Mouse (Mus musculus) cortical plate, adult 2 months (tissue): ENCODE results near the gene Mesp2. TPM values are rescaled to one million over a fixed set of nuclear protein-coding genes. Genes with fewer than 3 reads are reported as not detected.

Source experiments
- H3K27ac ChIP-seq: fragments of 200-500 bp; 2 replicates; pipeline ENCODE4 v1.5.1; 2012; ENCODE audit warnings: low read length, control low read depth, inconsistent platforms; ENCODE audit not compliant: insufficient read depth
- H3K4me1 ChIP-seq: fragments of 200-500 bp; 2 replicates; pipeline ENCODE4 v1.6.1; 2011; ENCODE audit warnings: low read length; ENCODE audit not compliant: control insufficient read depth, insufficient read depth
- H3K4me3 ChIP-seq: fragments of 200-500 bp; 2 replicates; pipeline ENCODE4 v1.5.1; 2011; ENCODE audit warnings: mild to moderate bottlenecking, low read length, control low read depth; ENCODE audit not compliant: insufficient read depth
- CTCF ChIP-seq: fragments of 200-500 bp; IDR thresholded peaks from 2 replicates; pipeline ENCODE4 v1.5.1; 2011; ENCODE audit warnings: mild to moderate bottlenecking, control low read depth, low read length; ENCODE audit not compliant: insufficient read depth; ENCODE audit errors: extremely low read depth
- POLR2A ChIP-seq: fragments of 200-500 bp; IDR thresholded peaks from 2 replicates; pipeline ENCODE4 v1.6.1; 2011; ENCODE audit warnings: mild to moderate bottlenecking, low read length, control low read depth; ENCODE audit not compliant: insufficient read depth; ENCODE audit errors: extremely low read depth
- polyA plus RNA-seq: library from polyadenylated mRNA; depleted of rRNA; stranded (reverse); fragments of >200 nt; gene quantifications from 2 replicates; pipeline ENCODE4 v1.2.3, GENCODE M21; 2012

The Mesp2 gene
- polyA plus RNA-seq, 1 experiment = 0.98 TPM

- H3K4me3 ChIP-seq = no peak overlapping the region
- no peak overlapping the region for H3K27ac ChIP-seq
- TF ChIP-seq POLR2A = no peak
- no peak for TF ChIP-seq CTCF
- H3K4me1 ChIP-seq = no peaks in the 10 kb centered on the region
Observed at GRCm38 (mm10) chr7:79801391-79801790, 9.1 kb upstream of the Mesp2 start.

- TF ChIP-seq CTCF (no peak), POLR2A (no peak)
- Histone ChIP-seq H3K4me3 (no peak overlapping the region), H3K27ac (no peak overlapping the region), H3K4me1 (no peaks in the 10 kb centered on the region)
Observed at GRCm38 (mm10) chr7:79802037-79802436, 8.5 kb upstream of the Mesp2 start.

GRCm38 (mm10) chr7:79803887-79804286 is 6.6 kb upstream of the Mesp2 start:
- TF ChIP-seq POLR2A = no peak
- no peak for TF ChIP-seq CTCF
- Histone ChIP-seq H3K4me3 (no peak overlapping the region), H3K27ac (no peak overlapping the region), H3K4me1 (no peaks in the 10 kb centered on the region)

GRCm38 (mm10) chr7:79808561-79808960 is 2.0 kb upstream of the Mesp2 start:
- TF ChIP-seq POLR2A (no peak), CTCF (no peak)

GRCm38 (mm10) chr7:79813409-79813808 is 2.9 kb downstream of the Mesp2 start:
- TF ChIP-seq POLR2A (no peak), CTCF (no peak)
- Histone ChIP-seq H3K27ac (no peak overlapping the region), H3K4me1 (no peaks in the 10 kb centered on the region)

More at GRCm38 (mm10) chr7:79808561-79808960, 2.0 kb upstream of the Mesp2 start:
- Histone ChIP-seq H3K4me1 (no peaks in the 10 kb centered on the region), H3K27ac (no peak overlapping the region), H3K4me3 (no peak overlapping the region)

GRCm38 (mm10) chr7:79818321-79818720 is 7.8 kb downstream of the Mesp2 start:
- Histone ChIP-seq H3K4me1 (no peaks in the 10 kb centered on the region), H3K4me3 (no peak overlapping the region), H3K27ac (no peak overlapping the region)
- TF ChIP-seq POLR2A (no peak), CTCF (no peak)

More at GRCm38 (mm10) chr7:79813409-79813808, 2.9 kb downstream of the Mesp2 start:
- no peak overlapping the region for H3K4me3 ChIP-seq

GRCm38 (mm10) chr7:79819515-79819914 is 9.0 kb downstream of the Mesp2 start:
- Histone ChIP-seq H3K4me3 (no peak overlapping the region), H3K4me1 (no peaks in the 10 kb centered on the region), H3K27ac (no peak overlapping the region)
- TF ChIP-seq CTCF (no peak), POLR2A (no peak)

GRCm38 (mm10) chr7:79819996-79820395 is 9.5 kb downstream of the Mesp2 start:
- Histone ChIP-seq H3K4me1 (no peaks in the 10 kb centered on the region), H3K27ac (no peak overlapping the region), H3K4me3 (no peak overlapping the region)
- TF ChIP-seq CTCF (no peak), POLR2A (no peak)

GRCm38 (mm10) chr7:79822092-79822695 is 11.7 kb downstream of the Mesp2 start:
- Histone ChIP-seq H3K4me1 (no peaks in the 10 kb centered on the region), H3K4me3 (no peak overlapping the region), H3K27ac (no peak overlapping the region)
- TF ChIP-seq POLR2A (no peak), CTCF (no peak)

GRCm38 (mm10) chr7:79828341-79828740 is 17.8 kb downstream of the Mesp2 start:
- TF ChIP-seq POLR2A (no peak), CTCF (no peak)
- no peak overlapping the region for H3K27ac ChIP-seq
- no peak overlapping the region for H3K4me3 ChIP-seq
- H3K4me1 ChIP-seq = no peaks in the 10 kb centered on the region

- 0 out of 2 replicates have a peak overlapping the region, but pooled peaks have one; percentile 10 for H3K27ac ChIP-seq
- H3K4me3 ChIP-seq = no peak overlapping the region
- TF ChIP-seq CTCF (no peak), POLR2A (no peak)
- no peaks in the 10 kb centered on the region for H3K4me1 ChIP-seq
Observed at GRCm38 (mm10) chr7:79831145-79831544, 20.6 kb downstream of the Mesp2 start.
